Mouse (Mus musculus) heart, postnatal 0 days (tissue): ENCODE data around the gene Rph3a. TPM values are rescaled to one million over a fixed set of nuclear protein-coding genes. Genes with fewer than 3 reads are reported as not detected.
A peak's percentile ranks its signal among the peaks of the same experiment; 100 is the strongest.
"Not testable (repeated sequence)": the region's sequence is repeated elsewhere in the genome, so short reads cannot be mapped to it uniquely, and the experiment has no call there.

Experiments used
- ATAC-seq: fragments of 200-750 bp; cut with Nextera tagmentation; 2 replicates; pipeline ENCODE4 v1.8.0; 2017; ENCODE audit warnings: low read depth, moderate number of reproducible peaks, moderate library complexity; ENCODE audit not compliant: insufficient read depth
- DNase-seq: peaks from one replicate; pipeline ENCODE4 v3.0.0-alpha.2; 2016; ENCODE audit warnings: low spot score
- H3K27ac ChIP-seq: fragments of 300-500 bp; sonication (generic); 2 replicates; pipeline ENCODE4 v1.5.1; 2014; ENCODE audit warnings: low read depth, mild to moderate bottlenecking
- H3K27me3 ChIP-seq: fragments of 300-500 bp; sonication (generic); 2 replicates; pipeline ENCODE4 v1.6.1; 2014; ENCODE audit warnings: low read length, mixed read lengths; ENCODE audit not compliant: control insufficient read depth, insufficient read depth
- H3K36me3 ChIP-seq: fragments of 300-500 bp; sonication (generic); replicated peaks from 2 replicates; pipeline ENCODE4 v1.6.1; 2014; ENCODE audit warnings: low read length, mixed read lengths; ENCODE audit not compliant: control insufficient read depth, insufficient read depth
- H3K4me1 ChIP-seq: fragments of 300-500 bp; sonication (generic); 2 replicates; pipeline ENCODE4 v1.6.1; 2014; ENCODE audit warnings: antibody characterized with exemption; ENCODE audit not compliant: control insufficient read depth, insufficient read depth
- H3K4me2 ChIP-seq: fragments of 300-500 bp; sonication (generic); 2 replicates; pipeline ENCODE4 v1.6.1; 2014; ENCODE audit warnings: low read depth, mild to moderate bottlenecking, low read length, moderate library complexity
- H3K4me3 ChIP-seq: fragments of 300-500 bp; sonication (generic); 2 replicates; pipeline ENCODE4 v1.5.1; 2014; ENCODE audit warnings: low read depth, low read length
- H3K9ac ChIP-seq: fragments of 300-500 bp; sonication (generic); replicated peaks from 2 replicates; pipeline ENCODE4 v1.6.1; 2014; ENCODE audit warnings: low read depth, low read length, mixed read lengths
- H3K9me3 ChIP-seq: fragments of 300-500 bp; sonication (generic); replicated peaks from 2 replicates; pipeline ENCODE4 v1.6.1; 2016; ENCODE audit warnings: low read length; ENCODE audit not compliant: control insufficient read depth
- CTCF ChIP-seq: IDR thresholded peaks from 2 replicates; pipeline ENCODE4 v1.5.1; 2016; ENCODE audit warnings: antibody characterized with exemption, control low read depth, low read depth
- EP300 ChIP-seq: IDR thresholded peaks from 2 replicates; pipeline ENCODE4 v1.6.1; 2016; ENCODE audit warnings: antibody characterized with exemption, low read depth
- WGBS: fragments of 180-500 bp; shearing (Covaris S2); extraction: QIAGEN DNeasy Blood & Tissue Kit; methylation state at CpG from one replicate; pipeline ENCODE4 v1.1.7; 2014; 5-methylcytosine and 5-hydroxymethylcytosine counted together
- polyA plus RNA-seq: library from polyadenylated mRNA; unstranded; fragments of >200 nt; fragmentation: Nextera tagmentation; extraction: Ambion mirVana; gene quantifications from 2 replicates; pipeline ENCODE4 v1.2.1, GENCODE M21; 2015
- total RNA-seq: library from RNA; depleted of rRNA; stranded (reverse); fragments of >200 nt; gene quantifications from 2 replicates; pipeline ENCODE4 v1.2.3, GENCODE M21; 2014; ENCODE audit warnings: low replicate concordance

Rph3a gene
- total and polyA plus RNA-seq, 2 experiments from 2014 or later = not detected

DNA sequence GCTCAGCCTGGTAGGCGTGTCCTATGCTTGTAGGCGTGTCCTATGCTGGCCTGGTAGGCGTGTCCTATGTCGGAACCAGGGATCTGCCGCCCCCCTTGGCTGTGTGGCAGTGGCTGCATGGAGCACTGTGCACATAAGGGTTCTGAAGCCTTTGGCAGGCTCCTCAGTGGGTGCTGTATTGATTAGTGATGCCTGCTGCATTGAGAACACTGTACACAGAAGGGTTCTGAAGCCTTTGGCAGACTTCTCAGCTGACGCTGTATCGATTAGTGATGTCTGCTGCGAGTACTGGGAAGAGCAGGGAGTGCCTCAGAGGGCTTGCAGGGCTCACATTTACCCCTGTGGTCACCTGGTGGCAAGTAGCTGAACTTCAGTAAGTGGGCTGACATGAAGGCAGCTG, 71.3 kb downstream of the Rph3a start:
- Histone ChIP-seq H3K36me3 (no peaks in the 10 kb centered on the region), H3K4me1 (no peaks in the 10 kb centered on the region), H3K27me3 (no peaks in the 10 kb centered on the region), H3K27ac (no peak overlapping the region), H3K9me3 (no peaks in the 10 kb centered on the region), H3K4me2 (no peak overlapping the region), H3K9ac (no peak overlapping the region), H3K4me3 (no peak overlapping the region)
- 33% methylated on average over 8 of the region's 8 CpGs for WGBS
- TF ChIP-seq CTCF (no peak), EP300 (no peak)
- ATAC-seq = no peak
- no peak for DNase-seq

DNA sequence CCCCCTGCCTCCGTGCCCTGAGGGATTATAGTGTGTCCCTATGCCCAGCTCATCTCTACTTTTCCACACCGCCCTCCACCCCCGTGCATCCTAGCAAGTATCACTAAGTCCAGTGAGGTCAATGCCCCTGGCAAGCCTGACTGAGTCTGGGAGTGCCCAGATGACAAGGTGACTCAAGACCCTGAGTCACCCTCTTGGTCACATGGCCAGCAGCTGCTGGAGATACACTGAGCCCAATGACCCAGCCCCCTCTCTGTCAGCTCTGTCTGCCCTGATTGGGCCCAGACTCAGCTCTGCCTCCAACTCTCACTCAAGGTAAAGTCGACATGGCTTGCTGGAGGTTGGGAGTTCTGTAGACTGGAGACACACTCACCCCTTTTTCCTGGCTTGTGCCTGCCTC, 72.1 kb downstream of the Rph3a start:
- Histone ChIP-seq H3K4me1 (no peaks in the 10 kb centered on the region), H3K9ac (no peak overlapping the region), H3K27me3 (no peaks in the 10 kb centered on the region), H3K4me3 (no peak overlapping the region), H3K9me3 (no peaks in the 10 kb centered on the region), H3K36me3 (no peaks in the 10 kb centered on the region), H3K27ac (no peak overlapping the region), H3K4me2 (no peak overlapping the region)
- DNase-seq = no peak
- WGBS = 60% methylated on average over 4 of the region's 4 CpGs
- TF ChIP-seq CTCF = no peak
- TF ChIP-seq EP300 = no peak
- no peak for ATAC-seq

DNA sequence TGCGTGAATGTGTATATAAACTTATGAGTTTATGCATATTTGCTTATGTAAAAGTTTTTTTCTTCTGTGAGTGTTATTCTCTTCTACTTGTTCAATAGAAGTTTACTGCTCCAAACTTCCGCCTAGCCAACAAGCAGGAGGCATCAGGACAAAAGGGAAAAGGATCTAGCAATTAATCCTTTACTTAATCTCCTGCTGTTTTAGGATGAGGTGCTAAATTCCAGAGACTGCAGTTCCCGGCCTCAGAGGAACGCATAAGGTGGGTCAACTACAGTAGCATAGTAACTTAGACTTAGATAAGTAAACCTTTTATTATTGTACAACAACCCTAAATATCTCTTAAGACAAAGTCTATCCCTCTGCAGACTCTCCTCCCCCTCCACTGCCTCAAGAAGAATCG, 75.9 kb downstream of the Rph3a start:
- no peak overlapping the region for H3K4me3 ChIP-seq
- no peaks in the 10 kb centered on the region for H3K27me3 ChIP-seq
- TF ChIP-seq EP300 (no peak), CTCF (no peak)
- H3K9ac ChIP-seq = no peak overlapping the region
- DNase-seq = no peak
- ATAC-seq = no peak
- no peaks in the 10 kb centered on the region for H3K4me1 ChIP-seq
- no peak overlapping the region for H3K27ac ChIP-seq
- no peaks in the 10 kb centered on the region for H3K9me3 ChIP-seq
- no peak overlapping the region for H3K4me2 ChIP-seq
- WGBS = 14% methylated on average over 5 of the region's 5 CpGs
- no peaks in the 10 kb centered on the region for H3K36me3 ChIP-seq

DNA sequence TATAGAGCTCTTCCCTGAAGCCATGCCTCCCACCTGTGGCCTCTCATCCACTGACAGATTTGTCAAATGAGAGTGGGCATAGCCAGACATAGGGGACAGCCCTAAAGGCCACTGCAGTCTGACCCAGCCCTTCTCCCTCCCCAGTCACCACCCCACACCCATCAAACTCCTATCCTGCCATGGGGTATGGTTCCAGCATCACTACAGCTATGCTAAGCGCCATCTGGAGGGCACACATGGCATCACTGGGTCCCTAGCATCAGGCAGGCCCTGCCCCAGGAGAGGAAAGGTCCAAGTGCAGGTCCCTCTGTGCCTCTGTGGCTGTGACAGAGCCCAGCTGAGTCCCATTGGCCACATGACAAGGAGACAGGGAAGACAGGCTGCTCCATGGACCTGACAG, 82.9 kb downstream of the Rph3a start:
- H3K27ac ChIP-seq = no peak overlapping the region
- TF ChIP-seq EP300 (no peak), CTCF (peak; percentile 43)
- no peak overlapping the region for H3K4me3 ChIP-seq
- DNase-seq (no peak), ATAC-seq (no peak)
- no peak overlapping the region for H3K9ac ChIP-seq
- H3K9me3 ChIP-seq = no peaks in the 10 kb centered on the region
- no peak overlapping the region for H3K4me2 ChIP-seq
- H3K36me3 ChIP-seq = no peaks in the 10 kb centered on the region
- H3K4me1 ChIP-seq = no peaks in the 10 kb centered on the region
- H3K27me3 ChIP-seq = no peaks in the 10 kb centered on the region
- WGBS = 0% methylated on average over 1 of the region's 1 CpGs

DNA sequence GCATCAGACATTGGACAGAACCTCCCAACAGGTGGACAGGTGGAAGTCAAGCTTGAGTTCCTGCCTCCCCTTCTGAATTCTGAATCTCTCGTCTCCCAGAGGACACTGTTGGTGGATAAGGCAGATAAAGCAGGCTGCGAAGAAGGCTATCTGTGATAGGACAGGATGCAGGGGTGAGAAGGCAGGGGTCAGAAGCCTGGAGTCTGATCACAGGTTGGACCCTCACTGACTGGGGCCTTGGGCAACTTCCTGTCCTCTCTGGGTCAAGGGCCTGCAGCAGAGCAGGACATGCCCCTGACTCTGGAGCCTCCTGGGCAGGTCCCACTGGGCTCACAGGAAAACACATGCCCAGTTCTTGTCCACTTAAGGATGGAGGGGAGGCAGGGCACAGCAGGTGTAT, 83.6 kb downstream of the Rph3a start:
- 30% methylated on average over 2 of the region's 2 CpGs for WGBS
- H3K4me2 ChIP-seq, H3K27me3 ChIP-seq, H3K9ac ChIP-seq, H3K27ac ChIP-seq, H3K4me3 ChIP-seq, H3K9me3 ChIP-seq, H3K36me3 ChIP-seq, H3K4me1 ChIP-seq, ATAC-seq, DNase-seq: not testable (repeated sequence)

DNA sequence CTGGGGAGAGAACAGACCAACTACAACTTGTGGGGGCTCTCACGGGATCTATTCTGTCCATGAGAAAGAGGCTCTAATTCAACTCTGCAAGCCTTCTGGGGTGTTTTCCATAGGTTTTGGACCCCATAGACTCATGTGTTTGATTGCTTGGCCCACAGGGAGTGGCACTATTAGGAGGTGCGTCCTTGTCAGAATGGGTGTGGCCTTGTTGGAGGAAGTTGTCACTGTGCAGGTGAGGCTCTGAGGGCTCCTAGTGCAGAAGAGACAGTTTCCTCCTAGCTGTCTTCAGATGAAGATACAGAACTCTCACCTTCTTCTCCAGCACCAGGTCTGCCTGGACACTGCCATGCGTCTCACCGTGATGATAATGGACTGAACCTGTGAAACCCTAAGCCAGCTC, 85.4 kb downstream of the Rph3a start:
- not testable (repeated sequence) for H3K4me1 ChIP-seq, H3K9ac ChIP-seq, H3K36me3 ChIP-seq, H3K27me3 ChIP-seq, H3K4me3 ChIP-seq, H3K27ac ChIP-seq, DNase-seq, H3K4me2 ChIP-seq, ATAC-seq, H3K9me3 ChIP-seq
- 81% methylated on average over 4 of the region's 4 CpGs for WGBS
